Mouse (Mus musculus) embryo, embryonic 11.5 days (tissue): ENCODE measurements around the gene Rbbp9.

Source experiments
- DNase-seq: peaks from one replicate; pipeline ENCODE4 v3.0.0-alpha.2; 2012; ENCODE audit warnings: low read depth, low spot score

The Rbbp9 gene

GRCm38 (mm10) chr2:144502134-144502533 is 48.5 kb downstream of the Rbbp9 start:
- no peak for DNase-seq
